Mouse (Mus musculus) neural tube, embryonic 15.5 days (tissue): ENCODE data around the gene Ssbp4. TPM values are rescaled to one million over a fixed set of nuclear protein-coding genes. Genes with fewer than 3 reads are reported as not detected.

Experiments
- ATAC-seq: fragments of 200-750 bp; cut with Nextera tagmentation; 2 replicates; pipeline ENCODE4 v1.8.0; 2017; ENCODE audit warnings: mild to moderate bottlenecking, moderate TSS enrichment, moderate library complexity; ENCODE audit not compliant: low FRiP score
- H3K27ac ChIP-seq: fragments of 300-500 bp; sonication (generic); replicated peaks from 2 replicates; pipeline ENCODE4 v1.5.1; 2015; ENCODE audit warnings: mild to moderate bottlenecking, inconsistent platforms
- H3K27me3 ChIP-seq: fragments of 300-500 bp; sonication (generic); replicated peaks from 2 replicates; pipeline ENCODE4 v1.6.1; 2015; ENCODE audit warnings: inconsistent platforms
- H3K36me3 ChIP-seq: fragments of 300-500 bp; sonication (generic); 2 replicates; pipeline ENCODE4 v1.6.1; 2015; ENCODE audit warnings: inconsistent platforms
- H3K4me1 ChIP-seq: fragments of 300-500 bp; sonication (generic); 2 replicates; pipeline ENCODE4 v1.6.1; 2015; ENCODE audit warnings: inconsistent platforms
- H3K4me2 ChIP-seq: fragments of 300-500 bp; sonication (generic); 2 replicates; pipeline ENCODE4 v1.6.1; 2015; ENCODE audit warnings: inconsistent platforms, mild to moderate bottlenecking, moderate library complexity
- H3K4me3 ChIP-seq: fragments of 300-500 bp; sonication (generic); replicated peaks from 2 replicates; pipeline ENCODE4 v1.5.1; 2015; ENCODE audit warnings: mild to moderate bottlenecking, inconsistent platforms
- H3K9ac ChIP-seq: fragments of 300-500 bp; sonication (generic); replicated peaks from 2 replicates; pipeline ENCODE4 v1.6.1; 2015; ENCODE audit warnings: mild to moderate bottlenecking, inconsistent platforms
- H3K9me3 ChIP-seq: fragments of 300-500 bp; sonication (generic); replicated peaks from 2 replicates; pipeline ENCODE4 v1.6.1; 2016; ENCODE audit warnings: inconsistent platforms
- WGBS: fragments of 180-500 bp; shearing (Covaris S2); methylation state at CpG from one replicate; pipeline ENCODE4 v1.1.7; 2015; ENCODE audit warnings: mixed read lengths; 5-methylcytosine and 5-hydroxymethylcytosine counted together
- polyA plus RNA-seq: library from polyadenylated mRNA; unstranded; fragments of >200 nt; fragmentation: Nextera tagmentation; extraction: Ambion mirVana; gene quantifications from 2 replicates; pipeline ENCODE4 v1.2.1, GENCODE M21; 2015

The Ssbp4 gene
- polyA plus RNA-seq, 1 experiment from 2014 or later: 175 TPM

DNA sequence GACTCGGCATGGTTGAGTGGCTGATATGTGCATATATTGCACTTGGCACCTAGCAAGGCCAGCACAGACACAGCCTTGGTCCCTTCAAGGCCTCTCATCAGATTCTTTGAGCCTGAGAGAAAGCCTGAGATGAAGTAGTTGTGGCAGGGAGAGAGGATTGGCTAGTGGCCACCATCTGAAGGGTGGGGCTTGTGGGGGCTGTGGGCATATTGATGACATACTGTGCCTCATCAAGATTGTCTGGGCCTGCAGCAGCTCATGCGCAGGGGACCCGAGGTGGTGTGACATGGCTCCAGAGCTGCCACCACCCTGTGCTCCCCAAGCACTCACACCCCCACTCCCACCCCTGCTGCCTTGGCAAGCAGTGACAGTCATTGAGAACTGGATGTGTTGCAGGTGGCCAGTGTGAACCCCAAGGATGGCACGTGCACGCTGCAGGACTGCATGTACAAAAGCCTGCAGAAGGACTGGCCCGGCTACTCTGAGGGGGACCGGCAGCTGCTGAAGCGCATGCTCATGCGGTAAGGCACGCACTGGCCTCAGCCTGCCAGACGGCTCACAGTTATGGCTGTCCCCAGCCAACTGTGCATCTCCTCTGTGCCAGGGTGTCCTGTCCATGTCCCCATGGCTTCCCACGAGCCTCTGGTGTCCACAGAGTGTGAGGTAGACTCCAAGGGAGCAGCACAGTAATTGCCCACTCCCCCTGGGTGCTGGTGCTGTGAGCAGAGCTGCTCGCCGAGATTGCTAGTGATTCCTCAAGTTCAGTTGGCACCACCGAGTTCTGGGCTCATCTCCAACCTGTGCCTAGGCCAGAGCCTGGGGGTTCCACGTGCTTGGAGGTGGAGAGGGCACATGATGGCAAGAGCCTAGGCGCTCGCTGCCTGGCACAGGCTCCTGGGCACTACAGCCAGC lies 24.9 kb downstream of the Ssbp4 start:
- no peaks in the 10 kb centered on the region for H3K27me3 ChIP-seq
- no peaks in the 10 kb centered on the region for H3K9me3 ChIP-seq
- H3K36me3 ChIP-seq: peaks cover 87% of the 10 kb centered on the region
- H3K27ac ChIP-seq: no peak overlapping the region
- H3K9ac ChIP-seq: no peak overlapping the region
- WGBS: 92% methylated on average over 18 of the region's 18 CpGs
- H3K4me1 ChIP-seq: no peaks in the 10 kb centered on the region
- ATAC-seq: no peak
- H3K4me2 ChIP-seq: no peak overlapping the region
- no peak overlapping the region for H3K4me3 ChIP-seq

DNA sequence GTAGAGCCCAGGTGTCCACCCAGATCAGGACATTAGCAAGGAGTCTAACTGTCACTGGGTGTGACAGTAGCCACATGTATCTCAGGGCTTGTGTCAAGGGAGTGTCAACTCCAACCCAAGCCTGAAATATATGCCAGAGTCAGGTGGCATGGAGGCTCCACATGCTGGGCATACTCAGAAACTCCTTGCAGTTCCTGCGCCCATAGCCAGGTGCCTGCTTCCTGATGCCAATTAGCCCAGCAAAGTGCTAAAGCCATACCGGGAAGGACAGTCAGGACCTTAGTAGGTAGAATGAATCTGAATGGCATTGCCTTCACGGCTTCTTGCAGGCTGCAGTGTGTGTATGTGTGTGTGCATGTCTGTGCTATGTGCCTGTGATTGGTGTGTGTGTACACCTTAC lies 31.5 kb downstream of the Ssbp4 start:
- Histone ChIP-seq H3K4me2 (no peak overlapping the region), H3K27ac (no peak overlapping the region), H3K27me3 (no peaks in the 10 kb centered on the region), H3K36me3 (peaks cover 47% of the 10 kb centered on the region), H3K4me1 (no peaks in the 10 kb centered on the region), H3K9ac (no peak overlapping the region), H3K4me3 (no peak overlapping the region), H3K9me3 (no peaks in the 10 kb centered on the region)
- no peak for ATAC-seq
- 97% methylated on average over 3 of the region's 3 CpGs for WGBS

DNA sequence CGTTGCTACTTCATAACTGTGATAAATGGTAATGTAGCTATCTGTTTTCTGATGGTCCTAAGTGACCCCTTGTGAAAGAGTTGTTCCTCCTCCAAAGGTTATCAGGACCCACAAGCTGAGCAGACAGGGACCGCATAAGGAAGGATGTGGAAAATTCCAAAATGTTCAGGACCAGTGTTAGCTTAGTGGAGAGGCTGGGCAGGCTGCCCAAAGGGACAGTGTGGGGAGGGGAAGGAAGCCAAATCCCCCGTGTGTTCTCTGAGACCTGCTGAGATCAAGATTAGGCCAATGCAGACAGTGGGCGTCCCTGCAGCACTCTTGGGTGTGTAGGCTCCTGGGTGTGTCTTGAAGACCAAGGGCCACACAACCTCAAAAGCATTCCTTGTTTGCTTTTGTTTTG lies 33.8 kb downstream of the Ssbp4 start:
- no peak for ATAC-seq
- H3K4me2 ChIP-seq: no peak overlapping the region
- 81% methylated on average over 4 of the region's 4 CpGs for WGBS
- H3K27ac ChIP-seq: 0 out of 2 replicates have a peak overlapping the region, but pooled peaks have one; percentile 9
- peaks cover 11% of the 10 kb centered on the region for H3K4me1 ChIP-seq
- no peaks in the 10 kb centered on the region for H3K27me3 ChIP-seq
- peaks cover 24% of the 10 kb centered on the region for H3K36me3 ChIP-seq
- no peak overlapping the region for H3K4me3 ChIP-seq
- H3K9me3 ChIP-seq: no peaks in the 10 kb centered on the region
- no peak overlapping the region for H3K9ac ChIP-seq

DNA sequence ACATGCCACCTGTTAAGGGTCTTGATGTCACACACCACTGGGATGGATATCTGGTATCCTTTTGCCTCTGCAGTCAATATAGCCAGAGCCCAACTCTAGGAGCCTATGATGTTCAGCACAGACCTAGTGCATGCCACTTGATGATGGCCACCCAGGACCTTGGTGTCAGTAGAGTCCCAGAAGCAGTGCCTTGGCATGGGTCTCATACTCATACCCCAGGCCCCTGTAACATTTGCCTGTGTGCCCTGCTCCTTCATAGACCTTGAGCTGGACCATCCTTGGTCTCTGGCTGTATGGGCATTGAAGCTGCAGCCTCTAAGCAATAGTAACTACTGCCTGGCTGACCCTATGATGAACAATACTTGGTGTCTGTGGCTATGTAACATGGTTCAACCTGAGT lies 34.4 kb downstream of the Ssbp4 start:
- Histone ChIP-seq H3K36me3 (peaks cover 21% of the 10 kb centered on the region), H3K4me3 (no peak overlapping the region), H3K27me3 (no peaks in the 10 kb centered on the region), H3K4me1 (peaks cover 11% of the 10 kb centered on the region), H3K9ac (no peak overlapping the region), H3K27ac (no peak overlapping the region), H3K9me3 (no peaks in the 10 kb centered on the region), H3K4me2 (no peak overlapping the region)
- no peak for ATAC-seq

DNA sequence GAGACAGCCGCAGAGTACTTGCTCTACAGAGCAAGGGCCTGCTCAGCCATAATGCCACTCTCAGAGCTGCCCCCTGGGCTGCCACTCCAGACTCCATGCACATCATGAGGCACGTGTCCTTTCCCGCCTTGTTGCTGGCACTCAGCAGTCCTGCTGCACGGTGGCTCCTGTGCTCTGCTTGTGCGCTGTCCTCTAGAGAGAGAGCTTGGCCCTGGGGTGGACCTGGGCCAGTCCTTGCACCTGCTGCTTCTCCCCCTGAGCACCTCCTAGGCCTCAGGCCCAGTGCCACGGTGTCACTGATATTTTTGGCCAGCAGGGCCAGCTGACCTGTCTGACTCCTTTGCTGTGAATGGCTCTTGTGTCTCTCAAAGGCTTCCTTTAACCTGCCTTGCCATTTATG lies 37.7 kb downstream of the Ssbp4 start:
- Histone ChIP-seq H3K36me3 (peaks cover 9% of the 10 kb centered on the region; the same call in 1 of the 2 replicates), H3K4me3 (no peak overlapping the region), H3K4me1 (peaks cover 11% of the 10 kb centered on the region), H3K9me3 (no peaks in the 10 kb centered on the region), H3K27me3 (no peaks in the 10 kb centered on the region), H3K9ac (no peak overlapping the region), H3K27ac (no peak overlapping the region), H3K4me2 (no peak overlapping the region)
- 73% methylated on average over 6 of the region's 6 CpGs for WGBS
- no peak for ATAC-seq

DNA sequence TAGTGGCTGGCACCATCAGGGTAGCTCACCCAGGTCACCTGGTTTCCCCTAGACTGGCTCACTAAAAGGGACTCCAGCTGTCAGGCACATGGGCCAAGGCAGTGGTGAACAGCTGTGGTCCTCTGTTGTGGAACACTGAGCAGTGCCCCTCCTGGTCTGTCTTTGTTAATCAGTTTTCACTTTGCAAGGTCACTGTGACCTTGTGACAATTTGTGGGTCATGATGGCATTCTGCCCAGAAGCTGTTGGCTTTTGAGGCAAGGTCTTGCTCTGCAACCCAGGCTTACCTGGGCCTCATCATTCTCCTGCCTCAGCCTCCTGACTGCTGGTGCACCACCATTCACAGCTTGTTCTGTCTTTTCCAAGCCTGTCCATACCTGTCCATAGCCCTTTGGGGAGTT lies 38.3 kb downstream of the Ssbp4 start:
- H3K36me3 ChIP-seq: peaks cover 9% of the 10 kb centered on the region; the same call in 1 of the 2 replicates
- ATAC-seq: no peak
- no peak overlapping the region for H3K4me3 ChIP-seq
- H3K9me3 ChIP-seq: no peaks in the 10 kb centered on the region
- no peak overlapping the region for H3K27ac ChIP-seq
- no peak overlapping the region for H3K4me2 ChIP-seq
- H3K27me3 ChIP-seq: no peaks in the 10 kb centered on the region
- H3K9ac ChIP-seq: no peak overlapping the region
- H3K4me1 ChIP-seq: peaks cover 15% of the 10 kb centered on the region

DNA sequence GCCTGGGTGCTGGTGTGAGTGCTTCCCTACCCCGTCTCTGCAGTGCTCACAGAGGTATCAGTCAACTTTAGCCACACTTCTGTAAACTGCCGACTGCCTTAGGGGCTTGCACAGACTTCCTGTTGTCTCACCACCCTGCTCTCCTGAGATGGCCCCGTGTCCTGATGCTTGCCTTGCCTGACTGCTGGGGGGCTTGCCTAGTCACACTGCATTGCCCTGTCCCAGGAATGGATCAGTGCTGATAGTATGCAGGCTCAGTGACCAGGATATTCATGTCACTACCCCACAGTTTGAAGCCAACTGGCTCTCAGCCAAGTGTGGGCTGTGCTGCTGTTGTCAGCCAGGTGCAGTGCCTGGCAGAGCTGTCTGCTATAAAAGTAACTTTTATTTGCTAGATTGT lies 43.1 kb downstream of the Ssbp4 start:
- Histone ChIP-seq H3K27me3 (no peaks in the 10 kb centered on the region), H3K9me3 (no peaks in the 10 kb centered on the region), H3K4me1 (peaks cover 22% of the 10 kb centered on the region), H3K4me3 (no peak overlapping the region), H3K9ac (no peak overlapping the region), H3K4me2 (no peak overlapping the region), H3K27ac (no peak overlapping the region), H3K36me3 (no peaks in the 10 kb centered on the region)
- 68% methylated on average over 3 of the region's 3 CpGs for WGBS
- no peak for ATAC-seq

DNA sequence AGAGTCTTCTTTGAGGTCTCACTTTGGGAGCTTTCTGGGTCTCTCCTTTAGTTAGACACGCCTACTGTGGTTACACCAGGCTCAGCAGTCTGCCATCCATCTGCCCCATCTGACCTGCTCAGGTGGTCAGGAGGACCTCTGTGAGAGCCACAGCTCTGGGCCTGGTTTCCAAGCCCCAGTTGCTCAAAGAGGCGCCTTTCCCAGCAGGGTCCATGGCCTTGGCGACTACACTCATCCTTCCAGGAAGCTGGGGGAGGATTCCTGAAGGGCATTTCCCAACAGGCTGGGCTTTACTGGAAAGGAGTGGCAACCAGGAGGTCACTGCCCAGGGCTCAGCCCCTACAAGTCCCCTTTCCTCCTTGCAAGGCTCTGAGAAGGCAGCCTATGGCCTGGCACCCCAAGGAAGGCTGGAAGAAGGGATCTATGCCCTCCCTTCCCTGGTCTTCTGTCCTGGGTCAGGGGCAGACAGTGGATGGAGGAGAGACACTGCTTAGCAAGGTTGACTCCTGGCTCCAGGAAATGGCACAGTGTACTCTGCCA lies 43.9 kb downstream of the Ssbp4 start:
- Histone ChIP-seq H3K4me2 (no peak overlapping the region), H3K36me3 (no peaks in the 10 kb centered on the region), H3K4me3 (no peak overlapping the region), H3K9ac (no peak overlapping the region), H3K9me3 (no peaks in the 10 kb centered on the region), H3K4me1 (peaks cover 26% of the 10 kb centered on the region), H3K27me3 (no peaks in the 10 kb centered on the region), H3K27ac (no peak overlapping the region)
- WGBS: 81% methylated on average over 3 of the region's 3 CpGs
- ATAC-seq: no peak

DNA sequence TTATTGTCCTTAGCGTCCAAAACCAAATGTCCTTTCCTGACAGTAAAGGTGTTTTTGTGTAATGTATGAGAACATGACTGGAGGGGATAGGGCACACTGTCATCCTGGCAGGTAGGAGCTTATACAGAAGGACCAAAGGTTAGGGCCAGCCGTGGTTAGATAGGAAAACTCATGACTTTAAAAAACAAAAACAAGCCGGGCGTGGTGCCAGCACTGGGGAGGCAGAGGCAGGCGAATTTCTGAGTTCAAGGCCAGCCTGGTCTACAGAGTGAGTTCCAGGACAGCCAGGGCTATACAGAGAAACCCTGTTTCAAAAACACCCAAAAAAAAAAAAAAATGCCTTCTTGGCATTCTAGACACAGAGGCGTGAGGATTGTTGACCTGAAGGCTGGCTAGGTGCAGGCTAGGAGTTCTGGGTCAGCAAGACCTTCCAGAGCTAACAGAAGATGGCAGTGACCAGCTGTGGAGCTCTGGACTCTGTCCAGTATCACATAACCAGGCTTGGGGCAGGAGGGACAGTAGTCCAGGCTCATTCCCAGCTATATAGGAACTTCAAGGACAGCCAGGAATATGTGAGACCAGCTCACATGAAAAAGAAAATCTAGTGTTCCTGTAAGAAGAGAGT lies 44.8 kb downstream of the Ssbp4 start:
- H3K36me3 ChIP-seq: no peaks in the 10 kb centered on the region
- H3K9me3 ChIP-seq: no peaks in the 10 kb centered on the region
- no peak overlapping the region for H3K27ac ChIP-seq
- no peak for ATAC-seq
- no peak overlapping the region for H3K4me2 ChIP-seq
- H3K27me3 ChIP-seq: no peaks in the 10 kb centered on the region
- no peak overlapping the region for H3K9ac ChIP-seq
- H3K4me3 ChIP-seq: no peak overlapping the region
- WGBS: 93% methylated on average over 6 of the region's 6 CpGs
- peaks cover 27% of the 10 kb centered on the region for H3K4me1 ChIP-seq

DNA sequence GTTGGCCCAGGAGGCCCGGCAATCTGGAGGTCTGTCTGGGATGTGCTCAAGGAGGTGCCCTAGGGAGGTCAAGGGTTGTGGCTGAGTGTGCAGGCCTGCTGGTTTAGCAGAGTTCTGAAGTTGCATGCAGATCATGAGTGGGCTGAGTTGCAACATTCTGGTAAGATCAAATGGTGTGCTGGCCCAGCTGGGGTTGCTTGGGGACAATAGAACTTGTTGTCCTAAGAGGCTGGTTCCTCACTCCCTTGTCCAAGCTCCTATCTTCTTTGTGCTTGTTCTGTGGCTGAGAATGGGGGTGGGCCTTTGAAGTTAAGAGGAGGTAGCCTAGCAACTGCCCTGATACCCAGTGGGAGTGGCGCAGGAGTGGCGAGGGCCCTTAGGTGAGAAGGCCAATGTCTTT lies 45.9 kb downstream of the Ssbp4 start:
- ATAC-seq: no peak
- no peaks in the 10 kb centered on the region for H3K36me3 ChIP-seq
- 82% methylated on average over 3 of the region's 3 CpGs for WGBS

DNA sequence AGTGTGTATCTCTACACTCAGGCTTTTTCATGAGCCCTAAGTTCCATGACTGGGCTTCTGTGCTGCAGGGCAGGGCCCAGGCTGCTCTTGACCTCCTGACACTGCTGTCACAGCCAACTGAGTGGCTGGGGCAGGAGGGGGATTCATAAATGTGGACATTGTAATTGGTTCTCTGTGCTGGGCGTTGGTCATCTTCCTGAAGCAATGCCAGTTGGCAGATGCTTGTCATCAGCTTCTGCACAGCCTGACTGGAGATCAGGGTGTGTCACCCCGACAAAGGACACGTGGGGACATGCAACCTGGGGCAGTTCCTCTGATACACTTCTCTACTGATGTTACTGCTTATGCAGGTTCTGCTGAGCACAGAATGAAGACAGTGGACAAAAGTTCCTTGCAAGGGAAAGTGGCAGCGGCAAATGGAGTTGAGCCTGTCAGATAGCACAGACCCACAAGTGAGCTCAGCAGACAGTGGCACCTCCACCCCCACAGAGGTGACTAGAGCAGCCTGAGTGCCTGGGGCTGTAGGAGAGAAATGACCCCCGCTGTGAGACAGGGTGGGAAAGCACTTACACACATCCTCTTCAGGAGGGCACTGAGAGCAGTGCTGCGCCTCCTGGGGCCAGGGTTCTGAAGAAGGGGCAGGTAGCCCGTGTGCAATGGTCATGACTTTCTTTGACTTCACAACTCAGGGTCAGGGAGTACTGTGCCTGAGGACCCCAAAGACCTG lies 46.7 kb downstream of the Ssbp4 start:
- no peak for ATAC-seq
- H3K9ac ChIP-seq: no peak overlapping the region
- no peak overlapping the region for H3K4me3 ChIP-seq
- peaks cover 28% of the 10 kb centered on the region for H3K4me1 ChIP-seq
- H3K27me3 ChIP-seq: no peaks in the 10 kb centered on the region
- no peak overlapping the region for H3K27ac ChIP-seq
- 85% methylated on average over 7 of the region's 7 CpGs for WGBS
- H3K9me3 ChIP-seq: no peaks in the 10 kb centered on the region
- H3K4me2 ChIP-seq: no peak overlapping the region
- H3K36me3 ChIP-seq: 0 out of 2 replicates have a peak, but pooled peaks cover 4% of the 10 kb centered on the region

More for the DNA sequence above, 45.9 kb downstream of the Ssbp4 start:
- H3K4me1 ChIP-seq: peaks cover 27% of the 10 kb centered on the region
- H3K9ac ChIP-seq: no peak overlapping the region
- H3K27ac ChIP-seq: no peak overlapping the region
- H3K4me3 ChIP-seq: no peak overlapping the region
- H3K27me3 ChIP-seq: no peaks in the 10 kb centered on the region
- no peaks in the 10 kb centered on the region for H3K9me3 ChIP-seq
- H3K4me2 ChIP-seq: no peak overlapping the region
